Mouse (Mus musculus) limb, embryonic 11.5 days (tissue): Measurements from ENCODE around the gene Zc3h7b. TPM values are rescaled to one million over a fixed set of nuclear protein-coding genes. Genes with fewer than 3 reads are reported as not detected.

ENCODE experiments used
- ATAC-seq: fragments of 200-750 bp; cut with Nextera tagmentation; 2 replicates; pipeline ENCODE4 v1.8.0; 2017; ENCODE audit warnings: low read depth; ENCODE audit not compliant: insufficient number of reproducible peaks, low FRiP score, low TSS enrichment
- DNase-seq: peaks from one replicate; pipeline ENCODE4 v3.0.0-alpha.2; 2015; ENCODE audit warnings: low spot score
- H3K27ac ChIP-seq: fragments of 300-500 bp; sonication (generic); replicated peaks from 2 replicates; pipeline ENCODE4 v1.5.1; 2014; ENCODE audit warnings: low read depth, mild to moderate bottlenecking, low read length
- H3K27me3 ChIP-seq: fragments of 300-500 bp; sonication (generic); 2 replicates; pipeline ENCODE4 v1.6.1; 2014; ENCODE audit warnings: mild to moderate bottlenecking, low read length, mixed read lengths; ENCODE audit not compliant: control insufficient read depth, insufficient read depth
- H3K36me3 ChIP-seq: fragments of 300-500 bp; sonication (generic); 2 replicates; pipeline ENCODE4 v1.6.1; 2014; ENCODE audit warnings: mild to moderate bottlenecking, low read length, moderate library complexity, mixed read lengths; ENCODE audit not compliant: control insufficient read depth, insufficient read depth
- H3K4me1 ChIP-seq: fragments of 300-500 bp; sonication (generic); 2 replicates; pipeline ENCODE4 v1.6.1; 2014; ENCODE audit warnings: low read length, mixed read lengths; ENCODE audit not compliant: control insufficient read depth, insufficient read depth
- H3K4me2 ChIP-seq: fragments of 300-500 bp; sonication (generic); 2 replicates; pipeline ENCODE4 v1.6.1; 2014; ENCODE audit warnings: low read depth, mild to moderate bottlenecking, moderate library complexity; ENCODE audit not compliant: severe bottlenecking
- H3K4me3 ChIP-seq: fragments of 300-500 bp; sonication (generic); 2 replicates; pipeline ENCODE4 v1.5.1; 2014; ENCODE audit warnings: low read depth, low read length
- H3K9ac ChIP-seq: fragments of 300-500 bp; sonication (generic); 2 replicates; pipeline ENCODE4 v1.6.1; 2014; ENCODE audit warnings: mild to moderate bottlenecking, low read length
- H3K9me3 ChIP-seq: fragments of 300-500 bp; sonication (generic); 2 replicates; pipeline ENCODE4 v1.6.1; 2016; ENCODE audit warnings: low read length; ENCODE audit not compliant: control insufficient read depth
- WGBS: fragments of 180-500 bp; shearing (Covaris S2); extraction: QIAGEN DNeasy Blood & Tissue Kit; methylation state at CpG from one replicate; pipeline ENCODE4 v1.1.7; 2014; 5-methylcytosine and 5-hydroxymethylcytosine counted together
- polyA plus RNA-seq: library from polyadenylated mRNA; unstranded; fragments of >200 nt; fragmentation: Nextera tagmentation; extraction: Ambion mirVana; gene quantifications from 2 replicates; pipeline ENCODE4 v1.2.1, GENCODE M21; 2014

Gene Zc3h7b
- polyA plus RNA-seq, 1 experiment from 2014 or later: 57.9 TPM

DNA sequence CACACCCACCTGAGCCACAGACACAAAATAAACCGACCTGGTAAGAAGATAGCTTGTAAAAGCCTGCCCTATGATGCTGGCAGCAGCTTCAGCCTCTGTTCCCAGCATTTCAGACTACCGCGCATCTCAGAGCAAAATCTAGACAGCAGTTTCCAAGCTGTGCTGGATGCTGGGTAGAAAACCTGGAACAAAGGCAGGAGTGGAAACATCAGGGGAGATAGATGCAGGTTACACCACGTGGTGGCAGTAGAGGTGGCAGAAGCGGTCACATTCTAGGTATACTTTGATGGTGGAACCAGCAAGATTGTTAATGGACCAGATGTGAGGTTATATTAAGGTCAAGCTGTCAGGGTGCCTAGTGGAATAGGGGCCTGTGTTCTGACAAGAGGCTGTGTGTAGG is 39.9 kb downstream of the Zc3h7b start:
- no peak overlapping the region for H3K4me3 ChIP-seq
- H3K27ac ChIP-seq: no peak overlapping the region
- H3K4me1 ChIP-seq: no peaks in the 10 kb centered on the region
- WGBS: 62% methylated on average over 5 of the region's 5 CpGs
- H3K9me3 ChIP-seq: no peaks in the 10 kb centered on the region
- H3K27me3 ChIP-seq: no peaks in the 10 kb centered on the region
- DNase-seq (peak; percentile 42), ATAC-seq (no peak)
- H3K9ac ChIP-seq: no peak overlapping the region
- H3K4me2 ChIP-seq: no peak overlapping the region
- H3K36me3 ChIP-seq: peaks cover 40% of the 10 kb centered on the region

DNA sequence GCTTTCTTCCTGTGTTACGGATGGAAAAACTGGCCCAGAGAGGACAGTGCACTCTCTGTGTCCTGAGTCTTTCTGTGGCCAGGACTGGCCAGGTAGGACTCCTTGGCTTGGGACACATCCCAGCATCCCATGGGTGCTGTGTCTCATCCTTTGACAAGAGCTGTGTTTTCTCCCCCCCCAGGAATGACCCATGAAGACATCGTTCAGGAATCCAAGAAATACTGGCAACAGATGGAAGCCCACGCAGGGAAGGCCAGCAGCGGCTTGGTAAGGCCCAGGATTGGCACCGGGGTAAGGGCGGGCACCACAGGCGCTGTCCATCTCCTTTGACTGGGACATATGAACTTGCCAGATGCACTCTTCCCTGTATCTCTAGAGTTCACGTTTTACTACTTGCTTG is 40.8 kb downstream of the Zc3h7b start:
- no peak overlapping the region for H3K27ac ChIP-seq
- H3K36me3 ChIP-seq: peaks cover 39% of the 10 kb centered on the region
- DNase-seq (no peak), ATAC-seq (no peak)
- no peaks in the 10 kb centered on the region for H3K27me3 ChIP-seq
- no peak overlapping the region for H3K4me2 ChIP-seq
- WGBS: 95% methylated on average over 8 of the region's 8 CpGs
- H3K9me3 ChIP-seq: no peaks in the 10 kb centered on the region
- H3K9ac ChIP-seq: no peak overlapping the region
- H3K4me1 ChIP-seq: no peaks in the 10 kb centered on the region
- no peak overlapping the region for H3K4me3 ChIP-seq

DNA sequence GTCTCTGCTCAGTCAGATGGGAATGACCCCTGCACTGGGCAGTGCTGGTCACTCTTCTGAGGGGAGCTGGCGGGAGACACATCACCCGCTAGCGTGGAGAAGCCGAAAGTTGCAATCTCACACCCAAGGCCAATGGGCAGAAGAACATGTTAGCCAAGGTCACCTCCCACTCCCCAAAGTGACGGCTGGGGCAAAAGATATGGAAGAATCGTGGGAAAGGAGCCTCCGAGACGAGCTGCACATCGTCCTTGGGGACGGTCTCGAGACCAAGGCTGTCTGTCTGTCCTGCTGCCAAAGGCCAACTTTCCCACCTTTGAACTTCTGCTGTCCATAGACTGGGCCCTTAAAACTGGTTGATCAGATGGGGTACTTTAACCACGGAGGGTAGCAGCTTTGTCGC is 42.7 kb downstream of the Zc3h7b start:
- DNase-seq (no peak), ATAC-seq (no peak)
- Histone ChIP-seq H3K27me3 (no peaks in the 10 kb centered on the region), H3K36me3 (peaks cover 36% of the 10 kb centered on the region), H3K4me1 (no peaks in the 10 kb centered on the region), H3K9me3 (no peaks in the 10 kb centered on the region), H3K27ac (no peak overlapping the region), H3K4me2 (no peak overlapping the region), H3K9ac (no peak overlapping the region), H3K4me3 (no peak overlapping the region)
- 94% methylated on average over 13 of the region's 13 CpGs for WGBS

DNA sequence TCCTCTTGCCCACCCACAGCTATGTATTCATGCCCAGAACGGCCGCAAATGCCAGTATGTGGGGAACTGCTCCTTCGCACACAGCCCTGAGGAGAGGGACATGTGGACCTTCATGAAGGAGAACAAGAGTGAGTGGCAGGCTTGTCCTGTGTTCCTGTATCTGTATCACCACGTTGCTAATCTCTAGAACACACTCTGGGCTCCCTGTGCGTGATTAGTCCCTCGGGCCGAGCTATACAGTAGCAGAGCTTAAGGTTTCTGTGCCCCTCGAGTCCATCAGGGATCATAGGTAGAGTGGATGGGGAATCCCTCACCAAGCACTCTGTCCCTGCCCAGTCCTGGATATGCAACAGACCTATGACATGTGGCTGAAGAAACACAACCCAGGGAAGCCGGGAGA is 47.6 kb downstream of the Zc3h7b start:
- Histone ChIP-seq H3K27ac (no peak overlapping the region), H3K9me3 (no peaks in the 10 kb centered on the region), H3K4me2 (no peak overlapping the region), H3K4me3 (no peak overlapping the region), H3K27me3 (no peaks in the 10 kb centered on the region), H3K4me1 (no peaks in the 10 kb centered on the region), H3K36me3 (peaks cover 26% of the 10 kb centered on the region), H3K9ac (no peak overlapping the region)
- 94% methylated on average over 9 of the region's 9 CpGs for WGBS
- DNase-seq: no peak
- no peak for ATAC-seq

DNA sequence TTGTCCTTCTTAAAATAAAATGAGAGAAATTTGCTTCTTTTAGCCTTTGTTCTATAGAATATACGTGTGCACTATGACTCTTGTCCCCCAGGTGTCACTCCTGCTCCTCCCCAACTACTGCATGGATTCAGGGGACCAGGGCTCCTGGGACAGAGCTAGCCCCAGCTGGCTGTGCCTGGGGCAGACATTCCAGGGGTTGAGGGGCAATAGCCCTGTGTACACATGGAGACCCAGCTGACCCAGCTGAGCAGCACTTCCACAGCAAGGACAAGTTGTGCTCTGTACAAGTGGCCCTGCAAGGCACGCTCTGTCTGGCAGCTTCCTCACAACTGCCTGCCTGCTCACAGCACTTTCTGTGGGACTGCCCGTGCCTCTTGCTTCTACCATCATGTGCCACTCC is 51.4 kb downstream of the Zc3h7b start:
- DNase-seq: no peak
- ATAC-seq: no peak
- Histone ChIP-seq H3K9ac (no peak overlapping the region), H3K9me3 (no peaks in the 10 kb centered on the region), H3K36me3 (peaks cover 21% of the 10 kb centered on the region), H3K4me1 (no peaks in the 10 kb centered on the region), H3K4me3 (no peak overlapping the region), H3K4me2 (no peak overlapping the region), H3K27me3 (no peaks in the 10 kb centered on the region), H3K27ac (no peak overlapping the region)
- WGBS: 66% methylated on average over 3 of the region's 3 CpGs

DNA sequence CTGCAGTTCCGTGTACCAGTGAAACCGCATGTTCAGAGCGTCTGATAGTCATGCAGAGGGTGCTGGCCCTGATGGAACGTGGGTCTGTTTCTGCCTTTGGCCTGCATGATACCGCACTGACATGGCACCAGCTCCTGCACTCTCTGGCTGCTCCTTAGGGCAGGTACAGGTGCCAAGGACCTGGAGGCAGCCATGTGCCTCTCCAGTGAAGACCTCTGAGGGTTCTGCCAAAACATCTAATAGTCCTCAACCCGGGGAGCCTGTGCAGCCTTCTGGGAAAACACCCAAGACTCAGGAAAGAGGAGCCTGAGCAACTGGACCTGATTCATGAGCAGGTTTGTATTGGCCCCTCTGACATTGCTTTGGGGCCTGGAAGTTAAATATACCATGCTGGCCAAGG is 53.0 kb downstream of the Zc3h7b start:
- Histone ChIP-seq H3K36me3 (peaks cover 9% of the 10 kb centered on the region), H3K9me3 (no peaks in the 10 kb centered on the region; the same call in 1 of the 2 replicates), H3K27me3 (no peaks in the 10 kb centered on the region), H3K4me1 (peaks cover 5% of the 10 kb centered on the region), H3K4me3 (no peak overlapping the region), H3K9ac (no peak overlapping the region), H3K4me2 (no peak overlapping the region), H3K27ac (no peak overlapping the region)
- no peak for ATAC-seq
- no peak for DNase-seq
- WGBS: 84% methylated on average over 6 of the region's 6 CpGs

DNA sequence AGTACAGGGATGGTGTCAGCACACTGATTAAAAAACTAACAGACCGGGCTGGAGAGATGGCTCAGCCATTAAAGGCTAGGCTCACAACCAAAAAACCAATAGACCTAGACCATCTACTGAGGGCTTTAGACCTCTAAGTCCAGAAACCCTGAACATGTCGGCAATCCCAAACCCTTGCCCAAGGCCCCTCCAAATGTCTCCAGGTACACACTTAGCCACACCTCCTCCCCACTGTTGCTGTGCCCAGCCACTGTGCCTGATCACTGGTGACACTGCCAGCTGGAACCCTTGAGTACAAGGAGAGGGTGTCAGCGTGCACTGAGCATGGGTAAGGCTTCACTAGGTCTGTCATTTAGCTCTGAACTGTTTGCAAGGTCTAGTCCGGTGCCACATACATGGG is 53.6 kb downstream of the Zc3h7b start:
- Histone ChIP-seq H3K27ac (no peak overlapping the region), H3K36me3 (peaks cover 4% of the 10 kb centered on the region), H3K4me2 (no peak overlapping the region), H3K4me1 (peaks cover 8% of the 10 kb centered on the region), H3K27me3 (no peaks in the 10 kb centered on the region), H3K9ac (no peak overlapping the region), H3K9me3 (no peaks in the 10 kb centered on the region; the same call in 1 of the 2 replicates), H3K4me3 (no peak overlapping the region)
- 88% methylated on average over 4 of the region's 4 CpGs for WGBS
- ATAC-seq (no peak), DNase-seq (no peak)

DNA sequence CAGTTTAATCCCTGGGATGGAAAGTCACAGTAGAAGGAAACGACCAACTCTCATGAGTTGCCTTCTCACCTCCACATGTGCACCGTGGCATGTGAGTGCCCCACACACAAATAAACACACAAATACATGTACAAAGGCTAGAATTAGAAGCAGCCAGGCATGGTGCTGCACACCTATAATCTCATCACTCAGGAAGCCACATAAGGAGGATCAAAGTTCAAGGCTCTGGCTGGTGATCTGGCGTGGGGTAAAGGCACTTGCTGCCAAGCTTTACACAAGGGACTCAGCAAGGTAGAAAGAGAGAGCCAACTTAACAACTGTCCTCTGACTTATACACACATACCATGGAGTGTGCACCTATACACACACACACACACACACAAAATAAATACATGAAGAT is 55.5 kb downstream of the Zc3h7b start:
- Histone ChIP-seq H3K9ac (no peak overlapping the region), H3K27ac (no peak overlapping the region), H3K4me2 (no peak overlapping the region), H3K36me3 (peaks cover 4% of the 10 kb centered on the region), H3K9me3 (no peaks in the 10 kb centered on the region; the same call in 1 of the 2 replicates), H3K4me1 (peaks cover 8% of the 10 kb centered on the region), H3K27me3 (no peaks in the 10 kb centered on the region), H3K4me3 (no peak overlapping the region)
- 75% methylated on average over 3 of the region's 3 CpGs for WGBS
- DNase-seq: no peak
- ATAC-seq: no peak
